Mouse (Mus musculus): Measurements from ENCODE around the gene Tubb4b.

The Tubb4b gene

GRCm38 (mm10) chr2:25194006-25194405 is 30.5 kb downstream of the Tubb4b start:
- in situ Hi-C loops (cut with MboI, MseI) = no loop called here

- in situ Hi-C loops (cut with MboI, MseI) = no loop called here
Observed at GRCm38 (mm10) chr2:25193330-25193770, 31.2 kb downstream of the Tubb4b start.

GRCm38 (mm10) chr2:25187841-25188240 is 36.7 kb downstream of the Tubb4b start:
- in situ Hi-C loops (cut with MboI, MseI) = no loop called here

- in situ Hi-C loops (cut with MboI, MseI) = no loop called here
Observed at GRCm38 (mm10) chr2:25186575-25186930, 37.9 kb downstream of the Tubb4b start.

- in situ Hi-C loops (cut with MboI, MseI) = no loop called here
Observed at GRCm38 (mm10) chr2:25185625-25186574, 38.6 kb downstream of the Tubb4b start.

- in situ Hi-C loops (cut with MboI, MseI) = no loop called here
Observed at GRCm38 (mm10) chr2:25184496-25184895, 40.0 kb downstream of the Tubb4b start.

- in situ Hi-C loops (cut with MboI, MseI) = no loop called here
Observed at GRCm38 (mm10) chr2:25183336-25183735, 41.2 kb downstream of the Tubb4b start.

GRCm38 (mm10) chr2:25182664-25183063 is 41.8 kb downstream of the Tubb4b start:
- in situ Hi-C loops (cut with MboI, MseI) = no loop called here

- in situ Hi-C loops (cut with MboI, MseI) = no loop called here
Observed at GRCm38 (mm10) chr2:25181891-25182397, 42.6 kb downstream of the Tubb4b start.

GRCm38 (mm10) chr2:25180973-25181890 is 43.3 kb downstream of the Tubb4b start:
- in situ Hi-C loops (cut with MboI, MseI) = no loop called here

- in situ Hi-C loops (cut with MboI, MseI) = no loop called here
Observed at GRCm38 (mm10) chr2:25180478-25180903, 44.0 kb downstream of the Tubb4b start, which contains the start of gene Nrarp. TSS of gene Nrarp (plus strand) at chr2:25180758.

GRCm38 (mm10) chr2:25179566-25180217 is 44.8 kb downstream of the Tubb4b start:
- in situ Hi-C loops (cut with MboI, MseI) = no loop called here

- in situ Hi-C loops (cut with MboI, MseI) = no loop called here
Observed at GRCm38 (mm10) chr2:25178285-25178972, 46.1 kb downstream of the Tubb4b start.

GRCm38 (mm10) chr2:25177685-25178084 is 46.8 kb downstream of the Tubb4b start:
- in situ Hi-C loops (cut with MboI, MseI) = no loop called here

- in situ Hi-C loops (cut with MboI, MseI) = no loop called here
Observed at GRCm38 (mm10) chr2:25177076-25177475, 47.4 kb downstream of the Tubb4b start.

GRCm38 (mm10) chr2:25176573-25176972 is 47.9 kb downstream of the Tubb4b start:
- in situ Hi-C loops (cut with MboI, MseI) = no loop called here

GRCm38 (mm10) chr2:25175690-25176078 is 48.8 kb downstream of the Tubb4b start:
- in situ Hi-C loops (cut with MboI, MseI) = no loop called here

GRCm38 (mm10) chr2:25174866-25175689 is 49.4 kb downstream of the Tubb4b start:
- in situ Hi-C loops (cut with MboI, MseI) = no loop called here

- in situ Hi-C loops (cut with MboI, MseI) = no loop called here
Observed at GRCm38 (mm10) chr2:25173821-25174220, 50.7 kb downstream of the Tubb4b start.

GRCm38 (mm10) chr2:25172629-25173028 is 51.9 kb downstream of the Tubb4b start:
- in situ Hi-C loops (cut with MboI, MseI) = no loop called here
